30 mouse cellular contexts compared by ENCODE assay signal in genomic region chr5:137046991-137047390, GRCm38 (mm10). TPM values are rescaled to one million over a fixed set of nuclear protein-coding genes. Genes with fewer than 3 reads are reported as not detected.
DNase-seq lines count a peak whose midpoint lies in the region; ATAC-seq lines count a peak whose summit lies in the region.
"Had no signal": no experiment of that assay in that cellular context is flagged by ENCODE, and none has a peak within 500 bp of the region (broad histone marks: within the 10 kb centered on the region; RNA-seq: fewer than 3 reads in every experiment).

No protein-coding gene starts in this region.

- DNase-seq in forebrain, embryonic 11.5 days (ENCODE audit: low spot score) = no peak
- no peak for DNase-seq in midbrain, embryonic 11.5 days (ENCODE audit: low spot score, missing footprints)
- DNase-seq in ZHBTc4 (ENCODE audit: low read depth, low spot score) = peak; percentile 80
- DNase-seq in spleen, adult 18-20 months = no peak
- no peak for DNase-seq in spleen, postnatal 36 days (ENCODE audit: low spot score in 2 of 2)
- no peak for DNase-seq in left cerebral cortex, postnatal 4 days
- DNase-seq: adrenal gland, postnatal 25 days; cerebellum, adult 8-10 months; cerebellum, postnatal 25 days; gastrocnemius, postnatal 25 days; heart, adult 11 months; kidney, adult 11 months; kidney, postnatal 25 days; liver, postnatal 0 days; lung, postnatal 36 days; right cerebral cortex, postnatal 14 days; thymus, postnatal 14 days had no signal

- H3K36me3 ChIP-seq in forebrain, embryonic 15.5 days = peaks cover 8% of the 10 kb centered on the region
- no peaks in the 10 kb centered on the region for H3K36me3 ChIP-seq in forebrain, embryonic 11.5 days (ENCODE audit: control insufficient read depth, insufficient read depth, low read length)
- H3K36me3 ChIP-seq in midbrain, embryonic 13.5 days = peaks cover 11% of the 10 kb centered on the region
- H3K36me3 ChIP-seq in midbrain, embryonic 11.5 days (ENCODE audit: control insufficient read depth, insufficient read depth, low read length) = no peaks in the 10 kb centered on the region

- no peak overlapping the region for H3K4me3 ChIP-seq in forebrain, embryonic 15.5 days
- H3K4me3 ChIP-seq in forebrain, embryonic 11.5 days (ENCODE audit: low read depth, low read length) = no peak overlapping the region
- no peak overlapping the region for H3K4me3 ChIP-seq in midbrain, embryonic 13.5 days (replicated peaks)
- H3K4me3 ChIP-seq in midbrain, embryonic 11.5 days (ENCODE audit: low read depth, low read length) = no peak overlapping the region

- no peak overlapping the region for H3K4me2 ChIP-seq in forebrain, embryonic 15.5 days (replicated peaks)
- H3K4me2 ChIP-seq in forebrain, embryonic 11.5 days (ENCODE audit: low read depth, low read length, severe bottlenecking) = no peak overlapping the region
- H3K4me2 ChIP-seq in midbrain, embryonic 13.5 days (replicated peaks) = no peak overlapping the region
- no peak overlapping the region for H3K4me2 ChIP-seq in midbrain, embryonic 11.5 days

- no peak for ATAC-seq in forebrain, embryonic 15.5 days (replicated peaks)
- ATAC-seq in forebrain, embryonic 11.5 days (replicated peaks; ENCODE audit: low FRiP score) = no peak
- no peak for ATAC-seq in midbrain, embryonic 13.5 days
- ATAC-seq in midbrain, embryonic 11.5 days (ENCODE audit: low FRiP score) = no peak
- ATAC-seq: liver, embryonic 12.5 days; liver, postnatal 0 days; Patski had no signal

- H3K27me3 ChIP-seq in forebrain, embryonic 15.5 days = no peaks in the 10 kb centered on the region
- no peaks in the 10 kb centered on the region for H3K27me3 ChIP-seq in forebrain, embryonic 11.5 days (ENCODE audit: control insufficient read depth, insufficient read depth, low read length)
- no peaks in the 10 kb centered on the region for H3K27me3 ChIP-seq in midbrain, embryonic 13.5 days
- H3K27me3 ChIP-seq in midbrain, embryonic 11.5 days (ENCODE audit: control insufficient read depth, insufficient read depth, low read length) = no peaks in the 10 kb centered on the region
- H3K27me3 ChIP-seq: embryonic facial prominence, embryonic 15.5 days; Patski had no signal

- intact Hi-C loops in left cerebral cortex, postnatal 4 days (cut with DNase I) = no loop called here

- peaks cover 20% of the 10 kb centered on the region for H3K4me1 ChIP-seq in forebrain, embryonic 15.5 days
- H3K4me1 ChIP-seq in forebrain, embryonic 11.5 days (replicated peaks; ENCODE audit: control insufficient read depth, insufficient read depth, low read length) = peaks cover 7% of the 10 kb centered on the region; the same call in 1 of the 2 replicates
- peaks cover 19% of the 10 kb centered on the region for H3K4me1 ChIP-seq in midbrain, embryonic 13.5 days (replicated peaks)
- H3K4me1 ChIP-seq in midbrain, embryonic 11.5 days (ENCODE audit: control insufficient read depth, insufficient read depth, low read length) = peaks cover 7% of the 10 kb centered on the region

- no peaks in the 10 kb centered on the region for H3K9me3 ChIP-seq in forebrain, embryonic 15.5 days
- no peaks in the 10 kb centered on the region for H3K9me3 ChIP-seq in forebrain, embryonic 11.5 days (ENCODE audit: control insufficient read depth, low read length)
- H3K9me3 ChIP-seq in midbrain, embryonic 13.5 days = no peaks in the 10 kb centered on the region
- no peaks in the 10 kb centered on the region for H3K9me3 ChIP-seq in midbrain, embryonic 11.5 days (ENCODE audit: control insufficient read depth, low read length)
- H3K9me3 ChIP-seq: embryonic facial prominence, embryonic 10.5 days; embryonic facial prominence, embryonic 15.5 days; heart, embryonic 12.5 days; liver, embryonic 12.5 days had no signal

- H3K9ac ChIP-seq in forebrain, embryonic 15.5 days (replicated peaks) = no peak overlapping the region
- no peak overlapping the region for H3K9ac ChIP-seq in forebrain, embryonic 11.5 days (ENCODE audit: low read length)
- no peak overlapping the region for H3K9ac ChIP-seq in midbrain, embryonic 13.5 days (replicated peaks)
- no peak overlapping the region for H3K9ac ChIP-seq in midbrain, embryonic 11.5 days (ENCODE audit: low read length)
- H3K9ac ChIP-seq: embryonic facial prominence, embryonic 15.5 days; heart, embryonic 12.5 days; liver, embryonic 12.5 days; liver, postnatal 0 days had no signal

- H3K27ac ChIP-seq in forebrain, embryonic 15.5 days (replicated peaks) = peak overlapping the region; percentile 81; the same call in 1 of the 2 replicates
- no peak overlapping the region for H3K27ac ChIP-seq in forebrain, embryonic 11.5 days (ENCODE audit: low read depth, low read length)
- H3K27ac ChIP-seq in midbrain, embryonic 13.5 days = peak overlapping the region; percentile 39; the same call in 1 of the 2 replicates
- no peak overlapping the region for H3K27ac ChIP-seq in midbrain, embryonic 11.5 days (ENCODE audit: low read depth, low read length)
- H3K27ac ChIP-seq: embryonic facial prominence, embryonic 15.5 days; liver, embryonic 12.5 days had no signal

RNA-seq across cellular contexts. Expression of gene Ap1s1, which starts 1.1 kb away (rescaled TPM):
- polyA plus RNA-seq in forebrain, embryonic 15.5 days (2015; fragmentation: Nextera tagmentation; extraction: Ambion mirVana) = 248 and 257 TPM in 2 replicates
- polyA plus RNA-seq in forebrain, embryonic 11.5 days (2014; fragmentation: Nextera tagmentation; extraction: Ambion mirVana) = 187 and 207 TPM in 2 replicates
- 257 and 272 TPM in 2 replicates for polyA plus RNA-seq in midbrain, embryonic 13.5 days (2015; fragmentation: Nextera tagmentation; extraction: Ambion mirVana)
- 176 and 192 TPM in 2 replicates for polyA plus RNA-seq in midbrain, embryonic 11.5 days (2014; fragmentation: Nextera tagmentation; extraction: Ambion mirVana)
- total RNA-seq in left cerebral cortex, postnatal 4 days (2021) = 100 to 1,000 TPM; 193 to 208 TPM

RNA-seq across cellular contexts. Expression of gene Vgf, which starts 20.8 kb away (rescaled TPM):
- polyA plus RNA-seq in forebrain, embryonic 15.5 days (2015; fragmentation: Nextera tagmentation; extraction: Ambion mirVana) = 4.0 and 4.4 TPM in 2 replicates
- polyA plus RNA-seq in forebrain, embryonic 11.5 days (2014; fragmentation: Nextera tagmentation; extraction: Ambion mirVana) = 0.32 TPM in 1 of 2 replicates, not detected in the other
- 2.4 TPM in 2 replicates for polyA plus RNA-seq in midbrain, embryonic 13.5 days (2015; fragmentation: Nextera tagmentation; extraction: Ambion mirVana)
- polyA plus RNA-seq in midbrain, embryonic 11.5 days (2014; fragmentation: Nextera tagmentation; extraction: Ambion mirVana) = 0.40 and 0.59 TPM in 2 replicates
- total RNA-seq in left cerebral cortex, postnatal 4 days (2021) = 10 to 100 TPM; 48.5 to 78.9 TPM
- total RNA-seq: gastrocnemius, adult 18-20 months; gastrocnemius, postnatal 25 days; megakaryocyte, adult 5-6 weeks; monocyte, adult 5-6 weeks had no signal
- polyA plus RNA-seq: heart, embryonic 12.5 days; heart, postnatal 0 days; inflammation-experienced regulatory T-cells, adult 6 months; liver, embryonic 12.5 days; liver, postnatal 0 days had no signal

RNA-seq across cellular contexts. Expression of gene Serpine1, which starts 25.1 kb away (rescaled TPM):
- polyA plus RNA-seq in forebrain, embryonic 15.5 days (2015; fragmentation: Nextera tagmentation; extraction: Ambion mirVana) = 0.14 and 0.28 TPM in 2 replicates
- polyA plus RNA-seq in forebrain, embryonic 11.5 days (2014; fragmentation: Nextera tagmentation; extraction: Ambion mirVana) = 0.20 TPM in 1 of 2 replicates, not detected in the other
- 0.17 TPM in 1 of 2 replicates, not detected in the other for polyA plus RNA-seq in midbrain, embryonic 13.5 days (2015; fragmentation: Nextera tagmentation; extraction: Ambion mirVana)
- polyA plus RNA-seq in midbrain, embryonic 11.5 days (2014; fragmentation: Nextera tagmentation; extraction: Ambion mirVana) = not detected in 2 replicates
- under 1 TPM; 0.60 TPM for total RNA-seq in left cerebral cortex, postnatal 4 days (2021)
- total RNA-seq: hematopoietic stem cell, adult 5-6 weeks; megakaryocyte, adult 5-6 weeks; monocyte, adult 5-6 weeks had no signal
- polyA plus RNA-seq: inflammation-experienced regulatory T-cells, adult 6 months had no signal

RNA-seq across cellular contexts. Expression of gene Znhit1, which starts 59.2 kb away (rescaled TPM):
- 123 and 129 TPM in 2 replicates for polyA plus RNA-seq in forebrain, embryonic 15.5 days (2015; fragmentation: Nextera tagmentation; extraction: Ambion mirVana)
- polyA plus RNA-seq in forebrain, embryonic 11.5 days (2014; fragmentation: Nextera tagmentation; extraction: Ambion mirVana) = 93.4 and 99.5 TPM in 2 replicates
- 110 TPM in 2 replicates for polyA plus RNA-seq in midbrain, embryonic 13.5 days (2015; fragmentation: Nextera tagmentation; extraction: Ambion mirVana)
- polyA plus RNA-seq in midbrain, embryonic 11.5 days (2014; fragmentation: Nextera tagmentation; extraction: Ambion mirVana) = 91.1 and 92.1 TPM in 2 replicates
- total RNA-seq in left cerebral cortex, postnatal 4 days (2021) = 10 to 100 TPM; 90.8 to 93.9 TPM

Comparison
In these comparisons a context has a peak if more than half of its experiments do, and no peak if none do; other contexts are left out.
1. H3K27ac ChIP-seq: peak in forebrain, embryonic 15.5 days (single experiment) and midbrain, embryonic 13.5 days (single experiment); none in forebrain, embryonic 11.5 days (single experiment) and midbrain, embryonic 11.5 days (single experiment).